Mouse (Mus musculus) naive thymus-derived CD4-positive, alpha-beta T cell, adult 2 months (primary cell): ENCODE measurements around the gene Prr9.

Experiments used
- DNase-seq: peaks from one replicate; pipeline ENCODE4 v3.0.0-alpha.2; 2011; ENCODE audit warnings: low read depth

The Prr9 gene

GRCm38 (mm10) chr3:92123847-92124246 is at the start of gene Prr9:
Gene Prr9, minus strand, starts transcription at chr3:92123947.
- DNase-seq: no peak

GRCm38 (mm10) chr3:92169847-92170246 is 46.1 kb upstream of the Prr9 start:
- DNase-seq: no peak

GRCm38 (mm10) chr3:92153322-92153721 is 29.6 kb upstream of the Prr9 start:
- no peak for DNase-seq

- DNase-seq: peak; percentile 8
Measured at GRCm38 (mm10) chr3:92150631-92151277, 27.0 kb upstream of the Prr9 start.

- no peak for DNase-seq
Measured at GRCm38 (mm10) chr3:92147913-92148312, 24.2 kb upstream of the Prr9 start.

- DNase-seq: no peak
Measured at GRCm38 (mm10) chr3:92147420-92147819, 23.7 kb upstream of the Prr9 start.

- no peak for DNase-seq
Measured at GRCm38 (mm10) chr3:92142644-92143043, 18.9 kb upstream of the Prr9 start, which contains the start of gene Lelp1. Gene Lelp1, minus strand, starts transcription at chr3:92142744.

- no peak for DNase-seq
Measured at GRCm38 (mm10) chr3:92120902-92121301, 2.8 kb downstream of the Prr9 start.

- no peak for DNase-seq
Measured at GRCm38 (mm10) chr3:92117930-92118329, 5.8 kb downstream of the Prr9 start.

GRCm38 (mm10) chr3:92111526-92111925 is 12.2 kb downstream of the Prr9 start:
- DNase-seq: no peak

GRCm38 (mm10) chr3:92110790-92111189 is 13.0 kb downstream of the Prr9 start:
- DNase-seq: no peak

- no peak for DNase-seq
Measured at GRCm38 (mm10) chr3:92106582-92106981, 17.2 kb downstream of the Prr9 start.

GRCm38 (mm10) chr3:92083042-92083441 is 40.7 kb downstream of the Prr9 start, which contains the start of gene Lor:
Gene Lor, minus strand, starts transcription at chr3:92083142.
- no peak for DNase-seq

- DNase-seq: no peak
Measured at GRCm38 (mm10) chr3:92081285-92081931, 42.3 kb downstream of the Prr9 start.

GRCm38 (mm10) chr3:92080462-92081284 is 43.1 kb downstream of the Prr9 start:
- DNase-seq: no peak
